Mouse (Mus musculus): ENCODE measurements around the gene Ripor3. TPM values are rescaled to one million over a fixed set of nuclear protein-coding genes. Genes with fewer than 3 reads are reported as not detected.

Gene Ripor3
- polyA plus RNA-seq (2017; shearing (Covaris generic)), result 1.1 TPM

DNA sequence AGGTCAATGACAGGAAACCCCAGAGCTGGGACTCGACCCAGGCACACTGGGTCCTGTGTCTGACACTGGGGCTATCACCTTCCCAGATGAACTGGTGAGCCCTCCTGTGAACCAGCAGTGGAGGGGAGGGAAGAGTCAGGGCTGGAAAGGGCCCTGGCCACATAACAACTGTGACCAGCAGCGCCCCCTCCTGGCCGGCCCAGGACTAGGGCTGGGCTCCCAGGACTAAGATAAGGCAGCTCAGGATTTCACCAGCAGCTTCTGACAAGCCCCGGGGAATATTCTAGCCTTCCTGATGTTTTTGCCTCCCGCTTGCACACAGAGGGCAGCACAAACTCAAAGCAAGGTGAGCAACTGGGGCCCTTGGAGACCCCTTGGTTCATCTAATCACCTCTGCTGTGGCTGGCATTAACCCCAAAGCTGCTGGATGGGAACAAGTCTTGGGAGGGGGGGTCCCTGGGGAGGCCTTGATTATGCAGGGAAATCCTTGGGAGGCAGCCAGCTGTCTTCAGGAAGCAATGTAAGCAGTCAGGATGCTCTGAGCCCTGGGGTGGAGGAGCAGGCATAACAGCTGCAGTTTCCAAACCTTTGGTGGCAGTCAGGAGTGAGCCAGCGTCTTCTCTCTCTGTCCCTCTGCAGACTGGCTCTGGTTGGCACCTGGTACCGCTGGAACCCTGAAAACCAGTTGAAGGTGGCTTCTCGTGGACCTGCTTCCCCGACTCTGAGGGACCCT is at the start of gene Ripor3:
Gene Ripor3 (minus strand): TSS at position 683 of the 733 bp plus-strand sequence.

DNA sequence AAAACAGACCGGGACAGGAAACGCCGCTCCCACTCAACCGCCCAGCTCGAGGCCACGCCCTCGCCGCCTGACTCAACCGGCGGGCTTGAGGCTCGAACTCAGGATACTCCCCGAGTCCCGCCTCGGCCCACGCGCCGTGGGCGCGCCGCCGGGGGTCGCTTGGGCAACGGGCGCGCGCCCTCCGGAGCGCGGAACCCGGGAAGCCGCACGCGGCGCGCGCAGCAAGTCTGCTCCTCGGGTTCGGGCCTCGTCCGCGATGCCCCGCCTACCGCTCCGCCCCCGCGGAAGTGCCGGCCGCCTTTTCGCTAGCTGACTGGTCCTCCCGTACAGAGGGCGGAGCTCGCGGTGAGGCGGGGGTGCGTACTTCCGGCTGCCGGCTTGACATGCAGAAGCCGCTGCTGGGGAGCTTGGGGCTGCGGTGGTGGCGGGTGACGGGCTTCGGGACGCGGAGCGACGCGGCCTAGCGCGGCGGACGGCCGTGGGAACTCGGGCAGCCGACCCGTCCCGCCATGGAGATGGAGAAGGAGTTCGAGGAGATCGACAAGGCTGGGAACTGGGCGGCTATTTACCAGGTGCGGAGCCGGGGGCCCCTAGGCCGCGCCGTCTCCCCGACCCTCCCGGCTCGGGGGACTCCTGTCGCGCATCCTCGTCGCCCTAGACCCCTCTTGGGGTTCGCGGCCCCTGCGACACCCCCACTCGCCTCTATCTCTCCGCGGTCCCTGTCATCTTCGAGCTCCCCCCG is 78.3 kb downstream of the Ripor3 start, which contains the start of gene Ptpn1:
Gene Ptpn1 (plus strand): TSS at position 73 of the 742 bp plus-strand sequence.

Other genes starting within 250 kb of the Ripor3 start
- 137 TPM for gene Ptpn1, start 78.6 kb downstream of the Ripor3 start, polyA plus RNA-seq (2017; shearing (Covaris generic))
- 2.9 TPM for gene Pard6b, start 70.4 kb upstream of the Ripor3 start, polyA plus RNA-seq (2017; shearing (Covaris generic))
- gene Adnp, start 196.5 kb upstream of the Ripor3 start, polyA plus RNA-seq (2017; shearing (Covaris generic)), result 20.1 TPM
- gene Gm20716, start 219.7 kb upstream of the Ripor3 start, polyA plus RNA-seq (2017; shearing (Covaris generic)), result 23.0 TPM
- gene Dpm1, start 220.0 kb upstream of the Ripor3 start, polyA plus RNA-seq (2017; shearing (Covaris generic)), result 101 TPM
- 11.3 TPM for gene Mocs3, start 220.0 kb upstream of the Ripor3 start, polyA plus RNA-seq (2017; shearing (Covaris generic))

All from naive thymus-derived CD4-positive, alpha-beta T cell, adult 5 months (primary cell).